Mouse (Mus musculus) c-Kit-positive CD71-negative TER-119-negative erythroid progenitor cells, embryonic 14.5 days (primary cell): ENCODE data around the gene Klhl3.

ENCODE experiments used
- DNase-seq: peaks from one replicate; pipeline ENCODE4 v3.0.0-alpha.2; 2013; ENCODE audit warnings: low read depth

The Klhl3 gene

DNA sequence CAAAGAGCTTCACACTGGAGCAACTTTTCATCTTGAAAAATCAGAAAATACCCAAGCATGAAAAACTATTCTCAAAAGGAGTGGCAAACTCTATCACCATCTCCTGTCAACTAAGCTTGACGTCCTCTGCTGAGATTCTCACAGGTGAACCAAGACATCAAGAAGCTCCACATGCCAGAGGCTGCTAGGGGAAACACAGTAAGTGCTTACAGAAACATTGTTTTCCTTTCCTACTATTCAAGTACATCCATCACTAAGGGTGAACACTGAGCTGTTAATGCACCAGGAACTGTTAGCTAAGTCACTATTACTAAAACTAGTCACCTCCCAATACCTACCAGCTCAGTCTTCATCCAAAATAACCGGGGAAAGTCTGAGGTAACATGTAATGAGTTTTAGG lies 11.6 kb upstream of the Klhl3 start:
- DNase-seq: no peak

DNA sequence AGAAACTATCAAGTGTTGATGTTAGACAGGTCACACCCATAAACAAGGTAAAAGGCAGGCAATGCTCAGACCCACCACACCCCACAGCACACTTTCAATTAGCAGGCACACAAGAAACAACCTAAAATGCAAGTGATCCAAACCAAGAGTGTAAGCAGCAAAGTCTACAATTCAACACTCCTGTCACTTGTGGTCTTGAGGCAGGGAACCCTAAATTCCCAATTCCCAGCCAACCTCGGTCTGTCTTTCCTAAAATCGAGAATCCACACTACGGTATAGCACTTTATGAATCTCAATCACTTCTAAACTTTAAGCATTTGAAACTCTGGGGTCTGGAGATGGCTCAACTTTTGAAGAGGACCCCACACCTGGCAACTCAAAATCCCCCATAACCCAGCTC lies 10.9 kb upstream of the Klhl3 start:
- DNase-seq: no peak

DNA sequence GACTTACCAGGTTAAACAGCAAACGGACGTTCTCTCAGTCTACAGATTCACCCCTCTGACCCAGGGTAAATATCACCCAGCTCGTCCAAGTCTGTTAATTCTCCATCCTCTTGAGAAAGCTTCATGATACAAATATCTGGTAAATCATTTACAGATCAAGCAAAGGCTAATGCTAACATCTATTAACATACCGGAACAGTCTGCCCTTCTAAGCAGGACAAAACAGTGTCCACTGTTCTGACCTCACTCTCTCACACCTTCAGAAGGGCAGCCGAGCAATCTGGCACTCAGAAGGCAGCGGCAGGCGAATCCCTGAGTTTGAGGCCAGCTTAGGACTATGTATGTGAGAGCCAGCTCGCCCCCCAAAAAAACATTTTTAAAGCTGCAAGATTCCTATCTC lies 10.0 kb upstream of the Klhl3 start:
- DNase-seq: no peak

DNA sequence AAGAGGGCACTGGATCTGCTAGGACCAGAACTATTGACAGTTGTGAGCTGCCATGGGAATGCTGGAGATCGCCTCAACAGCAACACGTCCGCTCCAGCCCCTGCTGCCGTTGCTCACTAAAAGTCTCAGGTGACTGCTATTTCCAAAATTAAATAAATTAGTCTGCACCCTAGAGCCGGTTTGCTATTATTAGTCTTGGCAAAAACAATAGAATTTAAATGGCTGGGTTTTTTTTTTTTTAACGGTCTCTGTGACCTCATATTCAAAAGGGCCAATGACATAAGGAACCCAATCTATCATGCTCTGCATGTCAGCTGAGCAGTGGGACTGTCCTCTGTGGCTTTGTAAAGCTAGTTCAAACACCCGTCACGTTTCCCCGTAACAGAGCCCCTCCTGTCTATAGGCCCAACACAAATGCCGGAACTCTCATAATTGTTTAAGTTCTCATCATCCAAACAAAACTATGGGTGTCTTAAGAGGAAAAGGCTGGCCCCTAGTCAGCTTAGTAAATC lies 9.4 kb upstream of the Klhl3 start:
- DNase-seq: no peak

DNA sequence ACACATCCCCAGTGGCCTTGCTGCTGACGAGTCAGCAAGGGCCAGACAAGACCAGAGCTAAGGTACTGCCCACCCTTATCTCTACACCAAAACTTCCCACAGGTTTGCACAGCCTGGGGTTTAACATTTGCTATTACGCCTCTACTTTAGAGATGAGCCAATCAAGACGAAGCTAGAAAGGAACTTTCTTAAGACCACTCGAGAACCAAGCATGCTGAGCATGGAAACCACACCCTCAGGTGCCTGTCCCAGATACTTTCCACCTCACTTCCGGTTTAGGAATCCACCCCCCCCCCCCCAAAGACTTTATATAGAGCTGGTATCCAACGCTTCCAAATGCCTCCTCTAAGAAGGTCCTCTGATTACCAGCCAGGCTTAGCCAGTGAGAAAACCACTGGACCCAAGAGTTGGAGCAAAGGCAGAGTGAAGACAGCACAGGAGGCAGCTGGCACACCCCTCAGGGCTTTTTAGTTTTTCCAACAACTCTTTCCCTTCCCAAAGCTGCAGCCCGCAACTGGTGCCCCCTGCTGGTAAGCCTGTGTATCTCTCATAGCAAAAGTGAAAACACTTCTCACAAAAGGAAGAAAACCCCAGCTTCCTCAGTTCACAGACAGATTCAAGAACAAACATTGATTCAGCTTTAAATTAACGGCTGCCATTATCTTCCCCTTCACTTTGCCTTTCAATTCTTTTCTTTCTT lies 4.1 kb upstream of the Klhl3 start:
- DNase-seq: no peak

DNA sequence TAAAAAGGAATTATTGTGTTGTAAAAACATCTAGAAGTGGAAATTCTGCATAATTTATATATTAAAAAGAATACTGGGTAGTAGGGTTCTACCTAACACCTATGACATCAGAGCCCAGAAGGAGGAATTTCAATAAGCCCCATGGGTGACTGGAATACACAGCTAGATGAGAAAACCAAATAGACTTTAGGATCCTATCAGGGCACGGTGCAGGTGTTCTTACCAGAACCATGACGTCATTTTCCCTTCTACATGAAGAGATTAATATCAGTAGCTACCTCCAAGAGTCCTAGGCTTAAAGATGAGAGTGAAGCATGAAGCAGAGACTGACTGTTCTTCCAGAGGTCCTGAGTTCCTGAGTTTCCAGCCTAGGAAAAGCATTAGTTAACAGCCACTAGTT lies 3.4 kb upstream of the Klhl3 start:
- DNase-seq: no peak

DNA sequence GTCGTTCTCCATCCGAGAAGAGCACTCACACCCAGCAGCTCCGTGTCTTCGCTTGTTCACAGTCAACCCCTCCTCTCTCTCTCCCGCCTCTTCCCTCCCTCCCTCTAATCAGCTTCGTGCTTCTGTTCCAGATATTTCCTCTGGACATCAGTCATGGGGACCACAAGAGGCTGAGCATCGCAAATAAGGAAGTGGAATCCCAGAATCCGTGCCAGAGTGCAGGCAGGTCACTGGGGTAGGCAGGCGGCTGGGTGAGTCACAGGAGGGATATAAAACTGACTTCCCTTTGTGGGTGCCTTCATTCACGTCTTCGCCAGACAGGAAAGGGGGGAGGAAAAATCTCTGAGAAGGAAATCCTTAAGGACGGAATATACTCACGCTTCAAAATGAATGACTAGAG lies 1.8 kb upstream of the Klhl3 start:
- no peak for DNase-seq

DNA sequence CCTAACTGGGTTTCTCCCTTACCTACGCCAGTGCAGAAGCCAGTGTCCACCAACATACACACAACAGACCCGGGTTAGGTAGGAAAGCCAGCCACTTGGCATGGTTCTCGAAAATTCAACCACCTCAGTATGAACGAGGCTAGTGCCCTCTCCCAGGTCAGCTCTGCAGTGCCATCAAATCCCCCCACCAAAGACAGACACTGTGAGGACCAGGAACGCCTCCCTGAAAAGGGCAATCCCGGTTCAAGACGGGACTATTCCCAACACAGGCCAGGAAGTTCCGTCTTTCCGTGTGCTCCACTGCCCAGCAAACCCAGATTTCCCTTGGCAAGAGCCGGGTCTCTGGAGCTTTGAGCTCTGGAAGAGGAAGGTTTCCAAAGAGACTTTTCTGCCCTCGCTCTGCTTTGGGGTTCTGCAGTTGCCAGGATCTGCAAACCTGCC lies 771 bp downstream of the Klhl3 start:
- no peak for DNase-seq

DNA sequence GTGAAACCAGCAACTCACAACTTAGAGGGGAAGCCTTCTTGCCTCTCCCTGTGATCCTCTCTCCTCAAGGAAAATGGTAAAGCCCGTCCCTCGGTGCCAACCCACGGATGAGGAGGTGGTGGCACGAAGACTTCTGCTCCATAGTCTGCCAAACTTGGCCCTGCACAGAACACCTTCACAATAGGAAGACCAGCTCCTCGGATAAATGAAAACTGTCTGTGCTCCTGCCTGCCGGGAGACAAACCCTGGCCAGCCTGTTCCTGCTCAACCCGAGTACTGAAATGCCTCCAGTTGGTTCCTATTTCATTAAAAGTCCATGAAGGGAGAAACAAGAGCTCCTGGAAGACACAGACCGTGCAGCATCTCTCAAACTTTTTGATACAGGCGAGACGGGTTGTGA lies 1.2 kb downstream of the Klhl3 start:
- DNase-seq: no peak

DNA sequence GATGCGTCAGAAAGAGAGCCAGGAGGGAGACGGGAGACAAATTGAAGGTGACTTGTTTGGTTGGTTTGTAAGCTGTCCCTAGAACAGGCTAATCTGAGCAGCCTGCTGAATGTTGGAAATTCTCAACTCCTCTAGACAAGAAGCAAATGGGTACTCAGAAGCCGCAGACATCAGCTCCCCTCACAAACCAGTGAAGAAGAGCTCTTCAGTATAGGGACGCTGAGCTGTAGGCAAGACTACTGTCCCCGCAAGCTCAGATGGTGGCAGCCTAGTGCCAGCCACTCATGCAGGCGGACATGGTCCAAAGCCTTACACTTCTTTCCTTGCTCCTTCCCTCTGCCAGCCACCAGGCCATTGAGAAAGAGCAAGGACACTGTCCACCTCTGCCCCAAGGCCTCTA lies 2.1 kb downstream of the Klhl3 start:
- DNase-seq: no peak

DNA sequence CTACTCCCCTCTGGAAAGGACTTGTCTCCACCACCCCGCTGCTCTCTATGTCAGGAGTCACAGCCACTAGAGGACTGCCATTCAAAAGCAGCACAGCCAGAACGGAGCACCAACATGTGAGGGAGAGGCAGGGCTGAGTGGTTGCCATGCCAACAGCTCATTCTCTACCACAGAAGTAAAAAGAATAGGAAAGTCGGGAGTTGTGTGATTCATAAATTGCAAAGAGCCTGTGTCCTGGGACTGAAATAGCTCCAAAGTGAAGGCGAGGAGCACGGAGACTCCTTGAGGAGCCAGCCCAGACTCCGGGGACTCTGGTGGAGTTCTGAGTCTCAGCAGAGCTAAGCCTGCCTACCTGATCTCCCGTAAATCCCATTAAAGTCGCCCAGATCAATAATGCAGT lies 22.7 kb downstream of the Klhl3 start:
- no peak for DNase-seq

DNA sequence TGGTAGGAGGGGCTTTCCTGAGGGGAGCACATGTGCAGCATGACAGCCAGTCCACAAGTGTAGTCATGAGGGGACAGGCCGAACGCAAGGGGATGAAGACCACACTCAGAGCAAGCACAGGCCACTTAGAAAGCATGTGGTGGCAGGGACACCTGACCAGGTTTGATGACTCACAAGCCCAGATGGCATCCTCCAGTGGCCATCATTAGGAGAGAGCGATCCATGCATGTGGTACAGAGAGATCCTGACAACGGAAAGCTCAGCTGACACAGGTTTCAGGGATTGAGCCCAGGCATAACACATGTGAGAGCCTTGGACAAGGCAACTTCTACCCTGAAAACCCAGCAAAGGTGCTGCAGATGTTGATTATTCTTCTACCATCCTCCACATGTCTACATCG lies 29.0 kb downstream of the Klhl3 start:
- DNase-seq: no peak

DNA sequence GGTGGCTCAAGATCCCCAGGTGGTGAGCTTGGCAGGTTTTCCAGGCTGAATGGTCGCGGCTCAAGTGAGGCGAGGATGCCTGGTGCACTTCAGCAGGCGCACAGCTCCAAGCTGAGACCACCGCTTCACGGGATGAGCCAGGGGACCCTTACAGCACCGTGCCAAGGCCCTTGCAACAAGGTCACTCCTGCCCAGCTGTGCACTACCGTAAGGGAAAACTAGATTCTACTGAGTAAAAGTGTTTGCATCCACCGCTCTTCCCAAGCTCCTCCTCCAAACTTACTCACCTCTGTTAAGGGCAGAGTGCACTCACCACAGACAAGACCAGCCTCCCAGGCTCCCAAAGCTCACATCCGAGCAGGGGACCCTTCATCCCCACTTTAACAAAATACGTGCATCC lies 29.9 kb downstream of the Klhl3 start:
- no peak for DNase-seq

DNA sequence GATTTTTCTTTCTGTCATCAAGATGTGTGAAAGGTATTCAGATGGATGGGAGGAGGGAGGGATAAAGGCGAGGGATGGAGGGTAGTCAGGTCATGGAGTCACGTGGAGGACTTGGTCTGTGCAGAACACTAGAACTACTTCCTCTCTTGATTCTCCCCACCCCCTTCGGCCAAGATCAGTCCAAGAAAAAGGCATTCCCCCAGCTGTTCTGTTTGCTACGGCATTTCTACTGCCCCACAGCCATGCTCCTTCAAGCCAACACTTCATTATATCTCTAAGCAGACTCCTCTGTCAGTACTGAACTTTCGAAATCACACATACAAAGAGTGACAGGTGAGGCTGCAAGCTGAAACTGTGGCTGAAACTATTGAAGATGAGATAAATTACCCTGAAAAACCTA lies 30.3 kb downstream of the Klhl3 start:
- DNase-seq: no peak

DNA sequence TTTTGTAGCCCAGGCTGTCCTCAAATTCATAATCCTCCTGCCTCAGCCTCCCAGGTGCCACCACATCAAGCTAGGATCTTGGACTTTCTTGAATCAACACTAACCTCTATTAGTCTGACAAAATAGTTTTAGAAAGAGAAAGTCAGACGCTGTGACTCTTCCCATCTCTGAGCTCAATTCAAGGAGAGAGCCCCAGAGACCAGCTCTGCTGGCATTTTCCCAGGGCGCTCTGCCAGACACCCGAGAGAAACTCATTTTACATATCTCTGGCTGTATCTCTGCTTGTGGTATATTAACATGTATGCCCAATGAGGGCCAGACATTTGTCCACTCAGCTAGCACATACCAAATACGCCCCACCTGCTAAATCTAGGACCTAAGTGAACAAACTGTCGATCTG lies 35.0 kb downstream of the Klhl3 start:
- DNase-seq: no peak

DNA sequence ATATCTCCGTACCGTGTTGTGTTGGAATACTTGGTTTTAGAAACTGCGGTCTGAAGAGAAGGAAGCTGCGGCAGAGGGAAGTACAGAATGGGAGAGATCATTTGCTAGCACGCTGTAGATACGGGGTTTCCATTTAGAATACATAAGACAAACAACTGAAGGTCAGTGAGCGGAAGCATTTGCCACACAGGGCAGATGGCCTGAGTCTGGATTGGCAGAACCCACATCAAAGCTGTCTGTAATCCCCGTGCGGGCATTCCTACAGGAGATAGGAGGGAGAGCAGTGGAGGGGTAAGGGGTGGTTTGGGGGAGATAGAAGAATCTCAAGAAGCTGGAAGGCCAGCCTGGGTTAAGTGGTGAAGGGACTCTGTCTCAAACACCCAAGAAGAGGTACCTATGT lies 38.5 kb downstream of the Klhl3 start:
- no peak for DNase-seq

DNA sequence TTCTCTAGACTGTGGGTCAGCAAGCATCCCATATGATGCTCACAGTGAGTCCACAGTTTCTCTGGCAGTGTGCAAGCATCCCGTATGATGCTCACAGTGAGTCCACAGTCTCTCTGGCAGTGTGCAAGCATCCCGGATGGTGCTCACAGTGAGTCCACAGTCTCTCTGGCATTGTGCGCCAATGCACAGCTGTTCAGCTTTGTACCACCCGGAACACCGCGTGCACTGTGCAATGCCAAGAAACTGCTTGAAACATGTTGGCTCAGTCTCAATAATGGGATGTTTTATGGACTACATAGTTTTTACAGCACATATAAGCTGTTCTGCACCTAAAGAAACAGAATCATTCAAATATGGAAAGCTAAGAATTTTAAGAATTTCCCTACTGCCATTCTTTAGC lies 38.9 kb downstream of the Klhl3 start:
- DNase-seq: no peak

DNA sequence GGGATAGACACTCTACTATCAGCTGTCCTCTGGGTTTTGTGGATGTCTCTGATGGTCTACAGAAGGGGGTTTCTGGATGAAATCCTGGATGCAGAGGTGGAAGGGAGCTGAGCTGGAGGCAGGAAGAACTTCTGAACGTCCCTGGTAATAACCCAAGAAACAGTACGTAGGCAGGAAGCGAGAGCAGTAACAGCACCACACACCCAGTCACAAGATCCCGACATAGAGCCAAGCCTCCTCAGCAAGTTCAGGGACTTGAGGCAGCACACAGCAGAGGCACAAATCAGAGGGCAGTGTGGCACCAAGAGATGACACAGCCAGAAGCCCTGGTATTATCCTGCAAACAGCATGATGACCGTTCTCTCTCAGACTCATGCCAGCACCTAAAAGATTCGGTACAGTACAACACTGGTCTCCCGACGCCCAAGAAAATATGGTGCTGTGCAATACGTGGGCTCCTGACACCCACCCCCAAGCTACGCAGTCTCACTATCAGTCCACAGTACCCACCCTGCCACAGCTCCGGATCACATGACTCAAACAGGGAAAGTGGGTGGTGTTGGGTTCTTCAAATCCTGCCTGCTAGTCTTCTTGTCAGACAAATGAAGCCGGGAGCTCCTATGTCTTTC lies 40.0 kb downstream of the Klhl3 start:
- DNase-seq: no peak

DNA sequence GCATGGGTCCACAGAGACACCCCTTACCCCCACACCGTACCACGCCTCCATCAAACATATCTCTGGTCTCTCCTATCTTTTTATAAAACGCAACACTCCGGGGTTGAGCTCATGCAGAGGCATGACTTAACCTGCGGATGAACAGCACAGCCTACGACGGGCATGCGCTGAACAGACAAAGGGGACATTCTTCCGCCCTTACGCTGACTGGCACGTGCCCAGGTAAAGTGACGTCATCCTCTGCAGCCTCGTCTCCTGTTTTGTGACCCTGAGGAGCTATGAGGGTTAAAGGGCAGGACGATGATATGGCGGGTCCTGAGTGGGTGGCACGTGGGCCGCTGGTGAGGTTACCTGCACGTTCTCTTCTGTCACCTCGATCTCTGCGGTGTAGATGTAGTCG lies 42.2 kb downstream of the Klhl3 start:
- DNase-seq: no peak

DNA sequence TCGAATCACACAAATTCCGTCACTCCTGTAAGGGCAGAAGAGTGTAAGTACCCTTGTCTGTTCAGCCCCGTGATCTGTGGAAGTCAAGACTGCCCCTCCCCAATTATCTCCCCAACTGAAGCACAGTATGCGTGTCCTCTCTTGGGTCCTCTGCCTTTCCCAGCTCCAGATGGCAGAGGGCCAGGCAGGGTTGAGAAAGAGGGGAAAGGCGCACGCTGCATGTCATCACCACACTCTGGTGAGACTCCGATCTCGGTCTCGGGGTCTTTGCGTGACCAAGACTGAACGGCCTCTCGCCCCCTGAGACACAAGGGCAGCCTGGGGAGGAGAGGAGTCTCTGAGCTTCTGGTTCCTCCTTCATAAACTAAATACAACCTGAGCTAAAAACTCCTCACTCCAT lies 42.9 kb downstream of the Klhl3 start:
- no peak for DNase-seq

DNA sequence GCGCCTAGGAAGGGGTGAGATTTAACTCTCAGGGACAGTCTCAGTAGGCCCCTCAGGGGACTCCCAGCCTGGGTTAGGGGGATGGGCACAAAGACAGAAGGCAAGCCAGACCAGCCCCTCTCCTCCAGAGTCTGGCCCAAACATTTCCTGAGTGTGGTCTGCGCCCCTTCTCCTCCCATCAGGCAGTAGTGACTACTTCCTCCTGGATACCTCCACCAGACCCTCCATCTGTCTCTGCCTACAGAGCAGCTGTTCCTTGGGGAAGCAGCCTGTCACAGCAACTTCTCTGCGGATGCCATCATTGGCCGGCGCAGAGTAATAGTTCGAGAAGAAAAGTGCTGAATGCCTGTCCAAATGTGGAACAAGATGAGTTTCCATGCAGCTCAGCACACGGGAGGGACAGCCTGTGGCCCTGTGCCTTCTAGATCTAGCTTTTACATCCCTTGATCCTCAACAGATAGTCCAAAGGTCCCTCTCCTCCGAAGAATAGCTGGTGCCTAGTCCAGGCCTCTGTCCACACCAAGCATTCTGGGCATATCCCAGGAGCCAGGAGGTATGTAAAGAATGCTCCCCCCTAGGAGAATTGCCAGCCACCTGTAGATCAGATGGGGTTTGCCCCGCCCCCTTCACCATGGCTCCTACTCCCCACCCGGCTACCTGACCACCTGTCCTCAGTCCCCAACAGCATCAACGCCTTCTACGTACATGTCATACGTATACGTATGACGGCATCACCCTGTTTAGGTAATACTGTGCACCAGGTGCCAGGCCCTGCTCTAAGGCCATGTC lies 44.8 kb downstream of the Klhl3 start:
- no peak for DNase-seq

DNA sequence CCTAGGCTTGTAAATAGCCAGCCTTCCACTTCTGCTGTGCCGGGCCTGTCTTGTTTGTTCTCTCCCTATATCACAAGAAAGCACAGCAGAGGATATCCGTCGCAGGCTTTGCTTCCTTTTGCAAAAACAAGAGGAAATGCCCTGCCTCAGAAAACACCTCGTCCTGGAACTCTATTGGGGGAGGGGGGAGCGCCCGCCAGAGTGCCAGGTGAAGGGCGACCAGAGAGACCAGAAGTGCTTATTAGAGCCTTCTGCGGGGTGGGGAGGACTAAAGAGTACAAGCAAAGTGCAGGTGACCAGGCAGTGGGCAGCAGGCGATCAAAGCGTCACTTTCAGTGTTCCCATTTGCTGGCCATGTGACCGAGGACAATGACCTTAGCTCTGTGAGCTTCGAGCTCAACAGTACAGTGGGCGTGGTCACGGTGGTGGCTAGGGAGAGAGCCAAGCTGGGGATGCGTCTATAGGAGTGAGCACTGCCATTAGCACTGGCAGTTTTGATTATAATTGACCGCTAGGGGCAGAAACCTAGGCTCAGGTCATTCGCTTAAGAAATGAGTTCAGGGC lies 45.8 kb downstream of the Klhl3 start:
- DNase-seq: peak; percentile 72
